Mouse (Mus musculus): ENCODE measurements at regions not wholly inside any gene's neighbourhood (a gene's known extent, or its start where the extent isn't known, plus 50 kb on each side); places are given as distances from the start of the nearest gene placed in this dataset.

GRCm38 (mm10) chr3:129386522-129386921 lies 54.0 kb upstream of the Enpep start:
- DNase-seq (ENCODE audit: low spot score), result no peak
- Histone ChIP-seq H3K4me3 (ENCODE audit: low read depth, low read length) (no peak overlapping the region), H3K27me3 (replicated peaks; ENCODE audit: control insufficient read depth, insufficient read depth, low read length) (no peaks in the 10 kb centered on the region), H3K4me1 (ENCODE audit: control insufficient read depth, insufficient read depth, low read length) (no peaks in the 10 kb centered on the region), H3K9ac (ENCODE audit: low read depth, low read length) (no peak overlapping the region), H3K27ac (replicated peaks; ENCODE audit: low read depth, low read length) (no peak overlapping the region), H3K36me3 (ENCODE audit: control insufficient read depth, insufficient read depth, low read length) (no peaks in the 10 kb centered on the region), H3K9me3 (ENCODE audit: control insufficient read depth, low read length) (no peaks in the 10 kb centered on the region), H3K4me2 (ENCODE audit: low read depth, low read length) (no peak overlapping the region)
- 43% methylated on average over 7 of the region's 7 CpGs for WGBS
- no peak for ATAC-seq (ENCODE audit: low read depth)

DNA sequence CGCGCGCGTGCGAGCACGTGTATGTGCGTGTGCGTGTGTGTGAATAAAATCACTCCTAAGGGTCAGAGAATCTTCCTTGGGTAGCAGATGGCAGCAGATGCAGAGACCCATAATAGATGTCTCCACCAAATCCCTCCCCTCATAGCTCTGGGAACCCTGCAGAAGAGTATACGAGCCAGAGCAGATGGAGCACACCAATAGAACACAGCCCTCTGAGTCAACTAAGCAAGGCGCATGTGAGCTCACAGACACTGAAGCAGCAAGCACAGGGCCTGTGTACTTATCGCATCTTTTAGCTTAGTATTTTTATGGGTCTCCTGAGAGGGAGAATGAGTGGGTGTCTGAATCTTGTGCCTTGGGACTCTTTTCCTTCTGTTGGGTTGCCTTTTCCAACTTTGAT lies 58.0 kb upstream of the Enpep start:
- no peaks in the 10 kb centered on the region for H3K9me3 ChIP-seq (ENCODE audit: control insufficient read depth, low read length)
- 92% methylated on average over 11 of the region's 11 CpGs for WGBS

GRCm38 (mm10) chr3:129391888-129392813 lies 59.6 kb upstream of the Enpep start:
- Histone ChIP-seq H3K9ac (ENCODE audit: low read depth, low read length) (no peak overlapping the region), H3K4me2 (ENCODE audit: low read depth, low read length) (no peak overlapping the region), H3K27ac (replicated peaks; ENCODE audit: low read depth, low read length) (no peak overlapping the region), H3K4me3 (ENCODE audit: low read depth, low read length) (no peak overlapping the region), H3K36me3 (ENCODE audit: control insufficient read depth, insufficient read depth, low read length) (no peaks in the 10 kb centered on the region), H3K9me3 (ENCODE audit: control insufficient read depth, low read length) (no peaks in the 10 kb centered on the region), H3K4me1 (ENCODE audit: control insufficient read depth, insufficient read depth, low read length) (0 out of 2 replicates have a peak, but pooled peaks cover 5% of the 10 kb centered on the region), H3K27me3 (replicated peaks; ENCODE audit: control insufficient read depth, insufficient read depth, low read length) (no peaks in the 10 kb centered on the region)
- WGBS, result 49% methylated on average over 14 of the region's 14 CpGs
- DNase-seq (ENCODE audit: low spot score) (no peak), ATAC-seq (ENCODE audit: low read depth) (no peak)

More for the DNA sequence above, 58.0 kb upstream of the Enpep start:
- Histone ChIP-seq H3K4me2 (ENCODE audit: low read depth, low read length) (no peak overlapping the region), H3K27me3 (replicated peaks; ENCODE audit: control insufficient read depth, insufficient read depth, low read length) (no peaks in the 10 kb centered on the region), H3K4me3 (ENCODE audit: low read depth, low read length) (no peak overlapping the region), H3K27ac (replicated peaks; ENCODE audit: low read depth, low read length) (no peak overlapping the region), H3K9ac (ENCODE audit: low read depth, low read length) (no peak overlapping the region), H3K36me3 (ENCODE audit: control insufficient read depth, insufficient read depth, low read length) (no peaks in the 10 kb centered on the region), H3K4me1 (ENCODE audit: control insufficient read depth, insufficient read depth, low read length) (0 out of 2 replicates have a peak, but pooled peaks cover 5% of the 10 kb centered on the region)
- DNase-seq (ENCODE audit: low spot score) (no peak), ATAC-seq (ENCODE audit: low read depth) (no peak)

GRCm38 (mm10) chr3:129392814-129393804 lies 60.6 kb upstream of the Enpep start:
- Histone ChIP-seq H3K4me2 (ENCODE audit: low read depth, low read length) (peak overlapping the region; percentile 29; the same call in 1 of the 2 replicates), H3K27ac (replicated peaks; ENCODE audit: low read depth, low read length) (no peak overlapping the region), H3K4me3 (ENCODE audit: low read depth, low read length) (peak overlapping the region; percentile 11; the same call in 1 of the 2 replicates)

GRCm38 (mm10) chr3:129397481-129397880 lies 65.0 kb upstream of the Enpep start:
- no peaks in the 10 kb centered on the region for H3K27me3 ChIP-seq (replicated peaks; ENCODE audit: control insufficient read depth, insufficient read depth, low read length)
- H3K4me1 ChIP-seq (ENCODE audit: control insufficient read depth, insufficient read depth, low read length), result 0 out of 2 replicates have a peak, but pooled peaks cover 4% of the 10 kb centered on the region
- H3K4me3 ChIP-seq (ENCODE audit: low read depth, low read length), result no peak overlapping the region
- no peaks in the 10 kb centered on the region for H3K36me3 ChIP-seq (ENCODE audit: control insufficient read depth, insufficient read depth, low read length)
- no peaks in the 10 kb centered on the region for H3K9me3 ChIP-seq (ENCODE audit: control insufficient read depth, low read length)
- DNase-seq (ENCODE audit: low spot score) (no peak), ATAC-seq (ENCODE audit: low read depth) (no peak)
- WGBS, result 38% methylated on average over 4 of the region's 4 CpGs
- H3K27ac ChIP-seq (replicated peaks; ENCODE audit: low read depth, low read length), result no peak overlapping the region
- H3K4me2 ChIP-seq (ENCODE audit: low read depth, low read length), result no peak overlapping the region
- H3K9ac ChIP-seq (ENCODE audit: low read depth, low read length), result no peak overlapping the region

More at GRCm38 (mm10) chr3:129392814-129393804, 60.6 kb upstream of the Enpep start:
- H3K9me3 ChIP-seq (ENCODE audit: control insufficient read depth, low read length), result no peaks in the 10 kb centered on the region
- no peak overlapping the region for H3K9ac ChIP-seq (ENCODE audit: low read depth, low read length)
- WGBS, result 74% methylated on average over 23 of the region's 23 CpGs
- 0 out of 2 replicates have a peak, but pooled peaks cover 5% of the 10 kb centered on the region for H3K4me1 ChIP-seq (ENCODE audit: control insufficient read depth, insufficient read depth, low read length)
- no peak for DNase-seq (ENCODE audit: low spot score)
- no peaks in the 10 kb centered on the region for H3K36me3 ChIP-seq (ENCODE audit: control insufficient read depth, insufficient read depth, low read length)
- no peak for ATAC-seq (ENCODE audit: low read depth)
- no peaks in the 10 kb centered on the region for H3K27me3 ChIP-seq (replicated peaks; ENCODE audit: control insufficient read depth, insufficient read depth, low read length)

DNA sequence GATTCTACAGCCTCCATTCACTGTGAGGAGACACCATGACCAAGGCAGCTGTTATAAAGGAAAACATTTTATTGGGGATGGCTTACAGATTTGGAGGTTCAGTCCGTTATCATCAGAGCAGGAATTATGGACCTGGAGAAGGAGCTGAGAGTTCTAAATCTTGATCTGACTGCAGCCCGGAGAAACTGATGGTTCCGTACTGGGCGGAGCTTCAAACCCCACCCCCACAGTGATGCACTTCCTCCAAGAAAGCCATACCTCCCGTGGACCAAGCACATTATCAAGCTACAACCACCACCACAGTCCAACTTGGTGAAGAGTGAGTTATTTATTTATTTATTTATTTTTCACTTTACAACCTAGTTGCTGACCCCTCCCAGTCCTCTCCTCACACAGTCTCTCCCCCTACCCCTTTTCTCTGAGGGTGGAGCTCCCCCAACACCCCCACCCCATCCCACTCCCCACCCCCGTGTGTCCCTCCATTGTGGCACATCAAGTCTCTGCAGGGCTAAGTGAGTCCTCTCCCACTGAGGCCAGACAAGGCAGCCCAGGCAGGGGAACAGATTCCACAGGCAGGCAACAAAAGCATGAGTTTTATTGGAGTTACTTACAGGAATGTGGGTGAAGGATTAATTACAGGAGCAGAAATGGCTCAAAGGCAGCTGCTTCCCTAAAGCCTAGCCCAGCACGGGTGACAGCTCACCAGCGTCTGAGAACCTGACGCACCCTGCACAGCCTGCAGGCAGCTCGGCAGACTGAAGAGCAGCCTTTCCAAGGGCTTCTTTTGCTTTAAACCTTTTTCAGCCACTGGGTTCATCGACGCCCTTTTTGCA lies 67.8 kb upstream of the Enpep start:
- Histone ChIP-seq H3K9ac (ENCODE audit: low read depth, low read length) (no peak overlapping the region), H3K4me3 (ENCODE audit: low read depth, low read length) (no peak overlapping the region), H3K9me3 (ENCODE audit: control insufficient read depth, low read length) (no peaks in the 10 kb centered on the region), H3K27ac (replicated peaks; ENCODE audit: low read depth, low read length) (no peak overlapping the region), H3K27me3 (replicated peaks; ENCODE audit: control insufficient read depth, insufficient read depth, low read length) (no peaks in the 10 kb centered on the region), H3K36me3 (ENCODE audit: control insufficient read depth, insufficient read depth, low read length) (no peaks in the 10 kb centered on the region), H3K4me2 (ENCODE audit: low read depth, low read length) (no peak overlapping the region), H3K4me1 (ENCODE audit: control insufficient read depth, insufficient read depth, low read length) (no peaks in the 10 kb centered on the region)
- ATAC-seq (ENCODE audit: low read depth) (no peak), DNase-seq (ENCODE audit: low spot score) (no peak)
- 76% methylated on average over 11 of the region's 12 CpGs for WGBS

DNA sequence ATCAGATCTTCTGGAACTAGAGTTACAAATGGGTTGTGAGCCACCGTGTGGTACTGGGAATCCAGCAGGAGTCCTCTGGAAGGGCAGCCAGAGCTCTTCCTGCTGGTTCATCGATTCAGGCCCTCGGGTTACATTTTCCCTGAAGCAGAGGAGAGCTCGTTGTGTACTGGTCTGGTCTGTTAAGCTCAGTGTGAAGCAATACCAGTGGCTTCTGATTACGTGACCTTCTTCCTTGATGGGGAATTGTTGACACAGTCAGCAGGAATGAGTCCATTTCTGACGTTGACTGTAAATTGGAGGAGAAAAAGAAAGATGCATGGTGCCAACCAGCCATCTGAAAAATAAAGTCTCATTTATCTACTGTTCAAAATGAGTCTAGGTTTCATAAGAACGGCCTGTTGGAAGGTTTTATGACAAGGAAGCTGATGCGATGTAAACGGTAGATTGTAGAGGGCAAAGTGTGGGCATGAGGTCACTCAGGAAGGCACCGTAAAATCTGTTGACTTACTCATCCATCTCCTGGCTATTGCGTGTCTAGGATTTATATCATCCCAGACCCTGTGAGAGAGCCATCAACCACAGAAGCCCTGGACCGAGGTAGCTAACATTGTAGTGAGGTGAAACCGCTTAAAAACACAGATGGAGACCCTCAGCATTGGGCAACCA lies 79.0 kb upstream of the Enpep start:
- Histone ChIP-seq H3K4me1 (ENCODE audit: control insufficient read depth, insufficient read depth, low read length) (no peaks in the 10 kb centered on the region; the same call in 1 of the 2 replicates), H3K27ac (replicated peaks; ENCODE audit: low read depth, low read length) (no peak overlapping the region), H3K4me3 (ENCODE audit: low read depth, low read length) (no peak overlapping the region), H3K36me3 (ENCODE audit: control insufficient read depth, insufficient read depth, low read length) (no peaks in the 10 kb centered on the region), H3K27me3 (replicated peaks; ENCODE audit: control insufficient read depth, insufficient read depth, low read length) (no peaks in the 10 kb centered on the region), H3K9ac (ENCODE audit: low read depth, low read length) (no peak overlapping the region), H3K9me3 (ENCODE audit: control insufficient read depth, low read length) (no peaks in the 10 kb centered on the region), H3K4me2 (ENCODE audit: low read depth, low read length) (no peak overlapping the region)
- no peak for DNase-seq (ENCODE audit: low spot score)
- WGBS, result 85% methylated on average over 13 of the region's 13 CpGs
- ATAC-seq (ENCODE audit: low read depth), result no peak

All from embryonic facial prominence, embryonic 14.5 days (tissue).